Mouse (Mus musculus): ENCODE measurements around the gene Gm2237. TPM values are rescaled to one million over a fixed set of nuclear protein-coding genes. Genes with fewer than 3 reads are reported as not detected.

Gene Gm2237
- 1.5 to 2.8 TPM (median 1.7 TPM) in 4 replicates for total RNA-seq (2023)

GRCm38 (mm10) chr14:19584804-19585667 lies at the start of gene Gm2237:
Gm2237 (minus strand) TSS chr14:19585135.

GRCm38 (mm10) chr14:19602481-19602880 lies 17.5 kb upstream of the Gm2237 start, which contains the start of gene Gm5458:
Gm5458 (minus strand) TSS chr14:19602581.

GRCm38 (mm10) chr14:19549863-19550262 lies 35.1 kb downstream of the Gm2237 start, which contains the start of gene Gm2244:
Gm2244 (minus strand) TSS chr14:19549963.

Other genes with a start within 250 kb of the Gm2237 start
- not detected in 4 replicates for gene Gm21738, start 166.2 kb downstream of the Gm2237 start, total RNA-seq (2023)
- gene Gm2244, start 35.2 kb downstream of the Gm2237 start, total RNA-seq (2023): not detected in 4 replicates
- not detected in 4 replicates for gene Gm5458, start 17.4 kb upstream of the Gm2237 start, total RNA-seq (2023)
- gene Nid2, start 166.1 kb upstream of the Gm2237 start, total RNA-seq (2023): 0.24 to 0.79 TPM (median 0.48 TPM) in 4 replicates
- 49.8 to 54.3 TPM (median 52.2 TPM) in 4 replicates for gene Rtraf, start 238.7 kb upstream of the Gm2237 start, total RNA-seq (2023)

Measured in B cell, adult 62 days (primary cell).